Comparison of ENCODE assay signal across 8 mouse cellular contexts in the genomic region with DNA sequence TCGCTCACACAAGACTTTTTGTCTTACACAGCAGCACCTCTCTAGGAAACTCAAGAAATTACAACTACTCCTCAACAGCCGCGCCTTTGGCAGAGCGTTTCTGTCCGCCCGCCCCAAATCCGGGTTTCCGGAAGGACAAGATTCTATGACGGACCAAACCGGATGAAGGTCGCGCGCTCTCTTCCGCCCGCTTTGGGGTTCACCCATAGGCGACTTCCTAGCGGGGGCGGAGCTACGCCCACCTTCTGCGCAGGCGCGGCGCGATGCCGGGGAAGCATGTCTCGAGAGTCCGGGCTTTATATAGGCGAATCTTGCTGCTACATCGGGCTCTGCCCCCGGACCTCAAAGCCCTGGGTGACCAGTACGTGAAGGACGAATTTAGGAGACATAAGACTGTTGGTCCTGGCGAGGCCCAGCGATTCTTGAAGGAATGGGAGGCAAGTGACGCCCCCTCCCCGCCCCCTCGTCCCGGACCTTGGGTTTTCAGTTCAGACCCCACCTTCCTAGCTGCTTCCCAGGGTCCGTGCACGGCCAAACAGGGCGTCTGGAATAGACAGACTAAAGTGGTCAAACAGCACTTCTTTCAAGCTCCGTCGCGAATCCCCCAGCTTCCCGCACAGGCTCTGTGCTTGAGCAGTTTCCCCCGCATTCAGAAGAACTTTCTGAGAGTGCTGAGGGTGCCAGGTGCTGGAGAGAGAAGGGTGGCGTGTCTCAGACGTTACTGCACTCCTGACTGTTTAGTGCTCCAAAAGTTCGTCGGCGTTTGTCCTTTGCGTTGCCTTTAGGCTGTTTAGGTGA. TPM values are rescaled to one million over a fixed set of nuclear protein-coding genes. Genes with fewer than 3 reads are reported as not detected.
DNase-seq lines count a peak whose midpoint lies in the region; ATAC-seq and TF ChIP-seq lines count a peak whose summit lies in the region.

Gene Sdhaf3, plus strand, starts transcription at position 241 of the 798 bp plus-strand sequence.

- H3K9ac ChIP-seq in forebrain, embryonic 16.5 days (replicated peaks; ENCODE audit: low read depth, low read length), result peak within 1 kb of the TSS; percentile 75
- H3K9ac ChIP-seq in lung, embryonic 14.5 days, result peak within 1 kb of the TSS; percentile 56

- peak; percentile 81 for DNase-seq in G1E (ENCODE audit: low spot score)
- DNase-seq in cerebellum, adult 18-20 months, result peak; percentile 94 to 95
- DNase-seq in heart, postnatal 36 days, result peak; percentile 95
- peak; percentile 96 for DNase-seq in layer of hippocampus, adult 2 months (ENCODE audit: low spot score in 2 of 2)
- peak; percentile 99 for DNase-seq in lung, embryonic 14.5 days
- peak; percentile 97 for DNase-seq in thymus, adult 2 months

- H3K27ac ChIP-seq in forebrain, embryonic 16.5 days (ENCODE audit: low read length), result peak within 1 kb of the TSS; percentile 58
- peak within 1 kb of the TSS; percentile 73 for H3K27ac ChIP-seq in layer of hippocampus, adult 2 months
- H3K27ac ChIP-seq in lung, embryonic 14.5 days (ENCODE audit: low read depth), result peak within 1 kb of the TSS; percentile 46; the same call in 1 of the 2 replicates
- H3K27ac ChIP-seq in olfactory bulb, adult 2 months (ENCODE audit: insufficient read depth, low read depth, low read length), result no peak within 1 kb of the TSS
- peak within 1 kb of the TSS; percentile 33; the same call in 1 of the 2 replicates for H3K27ac ChIP-seq in thymus, adult 2 months (ENCODE audit: control insufficient read depth, insufficient read depth, low read length)

- no peaks in the 10 kb centered on the region for H3K9me3 ChIP-seq in G1E (replicated peaks)
- H3K9me3 ChIP-seq in forebrain, embryonic 16.5 days (ENCODE audit: control insufficient read depth, low read length), result no peaks in the 10 kb centered on the region
- H3K9me3 ChIP-seq in lung, embryonic 14.5 days (ENCODE audit: low read depth, low read length), result no peaks in the 10 kb centered on the region

- no peak for TF ChIP-seq CTCF in G1E (IDR thresholded peaks at IDR 0.05; ENCODE audit: low read depth, low read length)
- peak; percentile 73 for TF ChIP-seq CTCF in layer of hippocampus, adult 2 months (conservative IDR thresholded peaks at IDR 0.05)
- TF ChIP-seq CTCF in lung, embryonic 14.5 days (IDR thresholded peaks at IDR 0.05; ENCODE audit: low read depth), result peak; percentile 45
- no peak for TF ChIP-seq CTCF in olfactory bulb, adult 2 months (IDR thresholded peaks at IDR 0.05; ENCODE audit: insufficient read depth, low read depth, low read length)
- 0 out of 2 replicates have a peak, but pooled peaks have one; percentile 31 for TF ChIP-seq CTCF in thymus, adult 2 months (IDR thresholded peaks at IDR 0.05; ENCODE audit: borderline replicate concordance, control insufficient read depth, extremely low read depth, insufficient read depth, low read length, poor library complexity)

- WGBS in forebrain, embryonic 16.5 days, result under 1% methylated on average over 52 of the region's 52 CpGs
- WGBS in lung, embryonic 14.5 days, result under 1% methylated on average over 52 of the region's 52 CpGs
- WGBS in olfactory bulb, adult 2 months, result under 1% methylated on average over 52 of the region's 52 CpGs
- WGBS in thymus, adult 2 months, result under 1% methylated on average over 52 of the region's 52 CpGs

- H3K4me2 ChIP-seq in forebrain, embryonic 16.5 days (ENCODE audit: low read length), result peak within 1 kb of the TSS; percentile 82
- peak within 1 kb of the TSS; percentile 71 for H3K4me2 ChIP-seq in lung, embryonic 14.5 days

- intact Hi-C loops in heart, postnatal 36 days (cut with DNase I), result loop anchor here (5.0 kb wide), 2 partner anchors 79 to 379 kb away; partner anchors contain the start of gene Sem1

- peak within 1 kb of the TSS; percentile 80 for H3K4me3 ChIP-seq in G1E (ENCODE audit: low read depth, low read length)
- H3K4me3 ChIP-seq in forebrain, embryonic 16.5 days (replicated peaks; ENCODE audit: low read length), result peak within 1 kb of the TSS; percentile 86
- peak within 1 kb of the TSS; percentile 87 for H3K4me3 ChIP-seq in layer of hippocampus, adult 2 months
- peak within 1 kb of the TSS; percentile 50 for H3K4me3 ChIP-seq in lung, embryonic 14.5 days (ENCODE audit: low read depth, low read length)
- H3K4me3 ChIP-seq in olfactory bulb, adult 2 months (ENCODE audit: insufficient read depth, low read depth, low read length), result peak within 1 kb of the TSS; percentile 89
- H3K4me3 ChIP-seq in thymus, adult 2 months (ENCODE audit: control insufficient read depth, insufficient read depth, low read length), result peak within 1 kb of the TSS; percentile 74

- peak; percentile 96 for ATAC-seq in G1E (ENCODE audit: extremely low read depth, insufficient number of reproducible peaks, low FRiP score, poor library complexity, severe bottlenecking)
- ATAC-seq in forebrain, embryonic 16.5 days, result peak; percentile 99
- ATAC-seq in lung, embryonic 14.5 days (ENCODE audit: insufficient read depth), result peak; percentile 99

- peaks cover 3% of the 10 kb centered on the region for H3K36me3 ChIP-seq in G1E (replicated peaks)
- no peaks in the 10 kb centered on the region for H3K36me3 ChIP-seq in forebrain, embryonic 16.5 days (ENCODE audit: control insufficient read depth, insufficient read depth)
- H3K36me3 ChIP-seq in lung, embryonic 14.5 days (ENCODE audit: insufficient read depth), result no peaks in the 10 kb centered on the region
- H3K36me3 ChIP-seq in thymus, adult 2 months (ENCODE audit: control insufficient read depth, insufficient read depth, low read length), result no peaks in the 10 kb centered on the region

- peaks cover 4% of the 10 kb centered on the region; the same call in 1 of the 2 replicates for H3K27me3 ChIP-seq in G1E (ENCODE audit: insufficient read depth, low read length)
- H3K27me3 ChIP-seq in forebrain, embryonic 16.5 days (replicated peaks; ENCODE audit: control insufficient read depth, insufficient read depth, low read length), result no peaks in the 10 kb centered on the region
- no peaks in the 10 kb centered on the region for H3K27me3 ChIP-seq in lung, embryonic 14.5 days (ENCODE audit: insufficient read depth, low read length)
- no peaks in the 10 kb centered on the region for H3K27me3 ChIP-seq in thymus, adult 2 months (ENCODE audit: control insufficient read depth, insufficient read depth, low read length)

- peaks cover 5% of the 10 kb centered on the region for H3K4me1 ChIP-seq in G1E (ENCODE audit: insufficient read depth, low read depth, low read length)
- H3K4me1 ChIP-seq in forebrain, embryonic 16.5 days (replicated peaks; ENCODE audit: control insufficient read depth, insufficient read depth, low read length), result peaks cover 9% of the 10 kb centered on the region
- 0 out of 2 replicates have a peak, but pooled peaks cover 4% of the 10 kb centered on the region for H3K4me1 ChIP-seq in lung, embryonic 14.5 days (ENCODE audit: insufficient read depth)
- H3K4me1 ChIP-seq in olfactory bulb, adult 2 months (ENCODE audit: control insufficient read depth, insufficient read depth, low read length), result peaks cover 2% of the 10 kb centered on the region; the same call in 1 of the 2 replicates
- no peaks in the 10 kb centered on the region for H3K4me1 ChIP-seq in thymus, adult 2 months (replicated peaks; ENCODE audit: control insufficient read depth, insufficient read depth, low read length)

- TF ChIP-seq POLR2A in olfactory bulb, adult 2 months (IDR thresholded peaks at IDR 0.05; ENCODE audit: insufficient read depth, low read depth, low read length), result peak; percentile 59; the same call in 1 of the 2 replicates
- peak; percentile 75 for TF ChIP-seq POLR2A in thymus, adult 2 months (IDR thresholded peaks at IDR 0.05; ENCODE audit: control insufficient read depth, extremely low read depth, insufficient read depth, low read length, poor library complexity)

RNA-seq across cellular contexts. Expression of gene Sdhaf3, which starts in this region (rescaled TPM):
- total RNA-seq in G1E (2014; fragmentation: Nextera tagmentation), result 7.1 and 9.0 TPM in 2 replicates
- 5.0 and 6.5 TPM in 2 replicates for total RNA-seq in G1E (2017)
- 0.39 and 1.4 TPM in 2 replicates for polyA plus RNA-seq in G1E (2012)
- polyA plus RNA-seq in forebrain, embryonic 16.5 days (2015; fragmentation: Nextera tagmentation; extraction: Ambion mirVana), result 6.8 and 6.9 TPM in 2 replicates
- 1 to 10 TPM; 3.2 to 4.9 TPM for total RNA-seq in heart, postnatal 36 days (2021)
- total RNA-seq in layer of hippocampus, adult 2 months (2021), result 1 to 10 TPM; 6.4 to 6.9 TPM
- 4.8 and 5.7 TPM in 2 replicates for polyA plus RNA-seq in lung, embryonic 14.5 days (2014; fragmentation: Nextera tagmentation; extraction: Ambion mirVana)
- polyA plus RNA-seq in olfactory bulb, adult 2 months (2012; ENCODE audit: insufficient read depth, insufficient read length, low replicate concordance, missing spikeins), result not detected in 2 replicates
- polyA plus RNA-seq in thymus, adult 2 months (2012; rRNA removed), result 0.31 and 0.33 TPM in 2 replicates

Comparison
In these comparisons a context has a peak if more than half of its experiments do, and no peak if none do; other contexts are left out.
1. Peak in DNase-seq, H3K4me3 ChIP-seq and H3K27ac ChIP-seq in thymus, adult 2 months; RNA of the gene not detected or under 1 TPM.
2. CTCF ChIP-seq: peak in layer of hippocampus, adult 2 months (single experiment), lung, embryonic 14.5 days (single experiment) and thymus, adult 2 months (single experiment); none in G1E (single experiment) and olfactory bulb, adult 2 months (single experiment).
3. Peak in every context shown above with its lines, with median percentiles within 50 percentile points of each other: ATAC-seq, DNase-seq and H3K4me3 ChIP-seq.